Mouse (Mus musculus) T-cell, adult 2 months (primary cell): ENCODE data around the gene Tmem123.

ENCODE experiments used
- DNase-seq: peaks from one replicate; pipeline ENCODE4 v3.0.0; 2022; ENCODE audit warnings: low spot score

The Tmem123 gene

DNA sequence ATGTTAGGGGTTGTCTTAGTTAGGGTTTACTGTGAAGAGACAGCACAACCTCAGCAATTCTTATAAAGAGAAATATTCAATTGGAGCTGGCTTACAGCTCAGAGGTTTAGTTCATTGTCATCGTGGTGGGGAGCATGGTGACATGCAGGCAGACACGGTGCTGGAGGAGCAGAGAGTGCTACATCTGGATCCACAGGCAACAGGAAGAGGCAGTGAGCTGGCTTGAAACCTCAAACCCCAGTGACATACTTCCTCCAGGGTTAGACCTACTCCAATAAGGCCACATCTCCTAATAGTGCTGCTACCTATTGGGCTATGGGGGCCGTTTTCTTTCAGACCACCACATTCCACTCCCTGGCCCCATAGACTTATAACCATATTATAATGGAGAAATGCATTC, 12.1 kb downstream of the Tmem123 start:
- DNase-seq: peak; percentile 67

DNA sequence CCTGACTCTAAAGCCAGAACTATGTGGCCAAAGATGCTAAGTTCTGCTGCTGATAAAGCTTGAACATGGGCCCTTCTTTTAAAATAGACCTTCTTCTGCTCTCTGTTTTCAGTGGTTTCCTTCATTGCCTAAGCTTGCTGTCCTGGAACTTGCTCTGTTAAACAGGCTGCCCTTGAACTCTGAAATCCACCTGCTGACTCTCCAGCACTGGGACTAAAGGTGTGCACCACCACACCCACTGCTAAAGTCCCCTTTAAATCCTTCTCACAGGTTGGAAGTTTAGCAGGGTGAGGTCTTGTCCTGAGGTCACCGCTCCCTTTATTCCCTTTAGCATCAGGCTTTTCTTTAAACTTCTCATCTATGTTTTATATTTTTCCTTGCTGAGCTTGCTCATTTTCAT, 13.1 kb downstream of the Tmem123 start:
- DNase-seq: no peak

DNA sequence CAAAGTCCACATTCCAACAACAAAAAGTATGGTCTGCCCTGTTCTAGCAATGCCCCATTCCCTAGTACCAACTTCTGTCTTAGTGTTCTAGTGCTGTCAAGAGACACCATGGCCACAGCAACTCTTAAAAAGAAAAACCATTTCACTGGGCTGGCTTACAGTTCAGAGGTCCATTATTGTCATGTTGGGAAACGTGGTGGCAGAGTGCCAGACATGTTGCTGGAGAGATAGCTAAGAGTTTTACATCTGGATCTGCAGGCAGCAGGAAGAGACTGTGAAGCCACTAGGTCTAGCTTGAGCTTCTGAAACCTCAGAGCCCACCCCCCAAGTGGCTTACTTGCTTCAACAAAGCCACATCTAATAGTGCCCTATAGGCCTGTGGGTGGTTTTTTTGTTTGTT, 13.8 kb downstream of the Tmem123 start:
- no peak for DNase-seq

DNA sequence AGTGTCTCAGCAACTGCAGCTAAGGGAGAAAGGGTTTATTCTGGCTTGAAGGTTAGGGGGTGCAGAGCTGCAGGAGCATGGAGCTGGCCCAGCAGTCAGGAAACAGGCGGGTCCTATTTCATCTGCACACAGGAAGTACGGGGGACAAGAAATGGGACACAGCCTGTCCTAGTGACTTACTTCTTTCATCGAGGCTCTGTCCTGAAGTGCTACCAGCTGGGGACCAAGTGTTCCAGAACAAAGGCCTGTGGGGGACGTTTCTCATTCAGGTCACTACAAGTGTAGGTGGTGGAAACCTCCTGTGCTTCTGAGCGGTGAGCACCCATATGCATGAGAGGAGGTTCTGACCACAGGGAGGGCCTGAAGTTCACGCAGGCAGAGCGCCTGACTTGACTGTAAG, 14.9 kb downstream of the Tmem123 start:
- peak; percentile 33 for DNase-seq

DNA sequence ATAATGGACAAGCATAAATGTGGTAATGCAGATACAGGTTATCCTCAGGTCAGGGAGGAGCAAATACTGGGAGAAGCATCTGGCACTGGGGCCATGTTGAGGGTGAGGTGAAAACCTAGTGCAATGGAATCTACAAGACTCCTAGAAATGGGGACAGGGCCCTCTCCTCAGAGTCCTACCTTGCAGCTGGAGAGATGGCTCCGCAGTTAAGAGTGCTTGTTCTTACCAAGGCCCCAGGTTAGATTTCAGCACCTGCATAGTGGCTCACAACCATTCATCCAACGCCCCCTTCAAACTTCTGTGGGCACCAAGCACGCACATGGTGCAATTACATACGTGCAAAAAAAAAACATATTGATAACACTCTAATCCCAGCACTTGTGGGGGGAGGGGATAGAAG, 15.9 kb downstream of the Tmem123 start:
- no peak for DNase-seq

DNA sequence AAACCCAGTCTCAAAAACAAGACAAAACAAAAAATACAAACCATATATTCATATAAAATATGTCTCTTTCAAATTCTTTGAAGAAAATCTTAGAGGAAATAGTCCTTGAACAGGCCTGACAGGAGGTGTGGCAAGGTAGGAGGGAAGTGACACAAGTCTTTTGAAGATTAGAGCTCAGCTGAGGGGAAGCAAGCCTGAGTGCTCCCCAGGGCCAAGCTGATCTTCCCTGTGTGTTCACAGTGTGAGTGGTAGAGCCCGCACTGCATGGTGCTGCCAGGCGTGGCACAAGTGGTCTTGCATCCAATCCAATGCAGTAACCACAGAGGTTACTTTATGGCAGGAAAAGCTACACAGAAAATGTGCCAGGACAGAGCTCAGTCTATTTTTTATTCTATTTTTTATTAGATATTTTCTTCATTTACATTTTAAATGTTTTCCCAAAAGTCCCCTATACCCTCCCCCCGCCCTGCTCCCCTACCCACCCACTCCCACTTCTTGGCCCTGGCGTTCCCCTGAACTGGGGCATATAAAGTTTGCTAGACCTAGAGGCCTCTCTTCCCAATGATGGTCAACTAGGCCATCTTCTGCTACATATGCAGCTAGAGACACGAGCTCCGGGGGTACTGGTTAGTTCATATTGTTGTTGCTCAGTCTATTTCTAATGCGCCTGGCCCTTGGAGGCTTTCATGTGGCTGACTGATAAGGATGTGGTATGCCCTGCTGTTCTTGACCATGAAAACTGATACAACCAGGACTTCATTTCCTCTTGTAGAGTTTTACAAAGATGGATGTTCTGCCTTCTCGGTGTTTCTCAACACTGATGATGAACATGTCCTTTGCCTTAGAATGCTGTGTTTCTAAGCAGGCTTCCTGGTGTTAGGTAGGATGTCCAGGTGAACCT, 16.7 kb downstream of the Tmem123 start:
- DNase-seq: peak; percentile 78

DNA sequence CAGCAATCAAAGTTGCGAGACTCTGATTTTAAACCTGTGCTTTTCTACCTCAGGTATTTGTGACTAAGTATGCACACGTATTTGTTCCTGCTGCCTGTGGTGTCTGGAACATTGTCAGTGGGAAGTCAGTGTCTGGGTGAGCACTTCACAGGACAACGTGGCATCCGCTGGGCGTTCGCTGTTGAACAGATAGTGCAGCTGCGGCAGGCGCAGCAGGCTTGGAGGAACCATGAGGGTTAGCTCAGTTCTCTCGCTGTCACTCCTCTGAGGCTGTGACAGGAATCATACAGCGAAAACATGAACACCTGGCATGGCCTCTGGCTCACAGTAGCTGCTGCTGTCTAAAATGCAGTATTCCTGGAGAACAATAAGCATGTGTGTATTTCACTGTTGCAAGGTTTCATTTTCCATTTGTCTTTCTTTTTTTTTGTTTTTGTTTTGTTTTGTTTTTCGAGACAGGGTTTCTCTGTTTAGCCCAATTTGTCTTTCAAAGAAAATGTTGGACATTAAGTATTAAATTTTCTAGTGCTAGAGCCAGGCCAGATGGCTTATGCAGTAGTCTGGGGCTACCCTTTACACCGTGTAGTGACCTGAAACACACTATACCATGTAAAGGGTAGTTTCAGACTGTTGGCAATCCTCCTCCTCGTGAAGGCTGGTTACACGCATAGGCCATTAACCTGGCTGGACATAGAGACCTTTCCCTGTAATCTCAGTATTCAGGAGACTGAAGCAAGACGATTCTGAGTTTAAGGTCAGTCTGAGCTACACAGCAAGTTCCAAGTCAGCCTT, 20.2 kb downstream of the Tmem123 start:
- DNase-seq: peak; percentile 57

DNA sequence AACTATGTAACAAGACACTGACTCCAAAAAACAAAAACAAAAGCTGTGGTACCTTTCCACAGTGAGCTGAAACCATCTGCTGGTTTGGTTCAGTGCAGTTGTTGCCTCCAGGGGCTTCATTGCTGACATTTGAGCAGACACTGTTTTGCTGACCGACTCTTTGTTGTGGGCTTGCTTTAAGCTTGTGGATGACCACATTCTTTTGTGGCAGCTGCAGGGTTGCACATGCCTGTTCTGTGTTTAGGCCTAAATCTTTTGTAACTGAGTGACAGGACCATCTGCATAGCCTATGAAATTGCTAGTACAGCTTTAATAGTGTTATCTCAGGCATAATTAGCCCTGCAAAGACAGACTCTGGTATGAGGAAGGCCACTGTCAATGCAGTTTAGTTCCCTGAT, 20.8 kb downstream of the Tmem123 start:
- DNase-seq: no peak

DNA sequence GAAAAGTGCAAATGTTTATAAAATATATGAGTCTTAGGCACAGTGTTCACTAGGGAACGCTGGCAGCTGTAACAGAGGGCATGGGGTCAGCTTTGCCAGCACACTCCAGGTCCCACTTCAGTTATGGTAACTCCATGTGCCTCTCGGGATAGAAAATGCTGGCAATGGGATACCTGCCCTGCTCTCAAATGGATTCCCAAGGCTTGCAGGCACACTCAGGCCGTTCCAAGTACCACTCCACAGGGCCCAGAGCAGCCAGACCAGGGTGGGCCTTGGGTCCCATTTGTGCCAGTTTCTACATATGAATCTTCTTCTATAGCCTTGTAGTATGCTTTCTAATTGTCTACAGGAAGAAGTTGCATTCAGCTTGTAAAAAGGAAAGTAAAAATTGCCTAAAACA, 21.6 kb downstream of the Tmem123 start:
- no peak for DNase-seq

DNA sequence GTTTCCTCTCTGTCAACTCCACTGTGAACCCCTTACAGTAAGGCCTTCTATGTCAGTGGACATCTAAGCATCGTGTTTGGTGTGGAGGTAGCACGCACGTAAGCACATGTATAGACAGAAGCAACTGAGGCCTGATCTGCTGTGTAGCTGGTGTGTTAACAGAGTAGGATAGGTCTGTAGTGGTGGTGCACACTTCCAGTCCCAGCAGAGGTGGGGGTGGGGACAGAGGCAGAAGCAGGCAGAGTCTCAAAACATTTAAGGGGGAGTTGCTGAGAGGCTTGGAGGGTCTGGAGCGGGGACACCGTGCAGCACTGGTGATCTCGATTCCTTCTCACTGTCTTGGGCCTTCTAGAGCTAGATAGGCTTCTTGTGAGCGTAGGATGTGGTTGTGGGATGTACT, 22.2 kb downstream of the Tmem123 start:
- DNase-seq: no peak

DNA sequence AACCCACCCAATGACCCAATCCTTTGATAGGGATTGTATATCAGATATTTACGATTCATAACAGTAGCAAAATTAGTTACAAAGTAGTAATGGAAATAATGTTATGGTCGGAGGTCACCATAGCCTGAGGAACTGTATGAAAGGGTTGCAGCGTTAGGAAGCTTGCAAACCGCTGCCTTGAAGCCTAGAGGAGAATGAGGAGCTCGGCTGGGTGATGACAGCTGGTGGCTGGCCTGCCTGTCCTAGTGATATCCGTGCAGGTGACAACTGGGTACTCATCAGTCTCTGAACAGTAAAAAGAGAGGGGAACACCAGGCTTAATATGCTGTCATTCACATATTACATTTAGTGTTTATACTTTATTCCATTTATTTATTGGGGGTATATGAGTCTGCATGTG, 24.6 kb downstream of the Tmem123 start:
- no peak for DNase-seq

DNA sequence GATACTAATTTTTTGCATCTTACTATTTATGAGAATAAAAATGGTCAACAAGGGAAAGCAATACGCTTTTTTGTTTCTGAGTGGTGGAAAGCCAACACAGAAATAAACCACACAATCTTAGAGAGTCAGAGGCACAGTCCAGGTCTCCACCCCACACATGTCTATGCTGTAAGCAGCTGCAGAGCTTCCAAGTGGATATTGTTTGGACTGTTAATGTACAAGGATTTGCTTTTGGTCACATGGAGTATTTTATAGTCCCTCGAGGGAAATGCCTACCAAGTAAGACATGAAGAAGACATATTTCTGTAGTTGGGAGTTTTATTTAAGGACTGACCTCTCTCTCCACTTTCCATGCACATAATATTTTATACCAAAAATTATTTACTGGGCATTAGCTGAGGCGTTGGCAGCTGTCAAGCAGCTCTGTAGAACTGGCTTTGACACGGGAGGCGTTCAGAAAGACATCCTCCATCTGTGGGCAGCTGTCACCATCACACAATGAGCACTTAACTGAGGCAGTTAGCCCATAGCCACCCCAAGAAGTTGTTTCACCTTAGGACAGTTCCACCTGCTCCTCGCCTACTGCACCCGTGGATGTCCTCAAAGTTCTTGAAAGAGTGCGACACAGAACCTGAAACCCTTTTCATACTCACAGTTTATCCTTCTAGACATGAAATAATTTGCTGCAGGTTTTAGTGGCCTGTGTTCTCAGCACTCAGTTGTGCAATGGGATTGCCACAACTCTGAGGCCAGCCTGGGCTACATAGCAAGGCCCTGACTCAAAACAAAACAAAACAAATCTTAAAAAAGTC, 26.1 kb downstream of the Tmem123 start:
- no peak for DNase-seq

DNA sequence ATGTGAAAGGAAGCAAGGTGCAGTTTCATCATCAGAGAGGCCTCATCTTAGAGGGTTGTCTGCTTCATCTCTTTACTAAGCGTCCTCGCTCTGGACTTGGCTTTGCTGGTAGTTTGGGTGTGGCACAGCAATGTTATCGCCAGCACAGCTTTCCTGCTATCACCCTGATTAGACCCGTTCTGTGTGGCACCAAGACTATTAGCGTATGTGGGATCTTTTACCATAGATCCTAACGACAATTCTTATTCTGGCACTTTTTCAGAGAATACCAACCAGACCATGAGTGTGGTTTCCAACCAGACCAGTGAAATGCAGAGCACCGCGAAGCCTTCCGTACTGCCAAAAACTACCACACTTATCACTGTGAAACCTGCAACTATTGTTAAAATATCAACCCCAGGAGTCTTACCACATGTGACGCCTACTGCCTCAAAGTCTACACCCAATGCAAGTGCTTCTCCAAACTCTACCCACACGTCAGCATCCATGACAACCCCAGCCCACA, 26.8 kb downstream of the Tmem123 start:
- DNase-seq: no peak

DNA sequence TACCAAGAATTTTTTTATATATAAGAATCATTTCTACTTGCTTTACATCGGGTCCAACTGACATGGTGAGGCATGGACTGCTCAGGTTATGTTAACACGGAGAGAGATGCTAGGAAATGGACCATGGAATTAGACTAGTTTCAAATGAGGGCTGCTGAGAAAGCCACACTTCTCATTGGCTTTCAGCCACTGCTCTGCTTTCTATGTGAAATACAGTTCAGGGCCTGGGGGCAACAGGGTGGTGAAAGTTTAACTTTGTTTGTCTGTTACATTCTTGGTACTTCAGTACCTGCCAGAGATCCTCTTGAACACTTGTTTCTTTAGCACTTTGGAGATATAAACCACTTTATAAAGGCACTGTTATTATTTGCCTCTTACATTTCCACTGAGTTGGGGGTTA, 29.7 kb downstream of the Tmem123 start:
- DNase-seq: no peak

DNA sequence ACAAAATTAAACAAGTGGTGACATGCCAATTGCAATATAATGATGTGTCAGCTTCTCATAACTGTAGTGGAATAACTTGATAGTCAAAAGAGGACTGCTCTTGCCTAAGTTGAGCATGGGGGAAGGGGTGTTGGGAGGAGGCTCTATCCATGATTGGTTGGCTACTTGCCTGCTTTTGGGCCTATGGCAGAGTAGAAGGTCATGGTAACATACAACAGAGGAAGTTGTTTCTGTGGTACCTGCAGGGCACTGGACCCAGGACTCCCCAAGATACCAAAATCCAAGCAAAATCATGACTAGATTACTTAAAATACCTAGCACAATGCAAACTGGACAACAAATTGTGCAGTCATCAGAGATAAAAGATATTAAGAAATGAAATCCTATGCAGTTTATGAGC, 31.7 kb downstream of the Tmem123 start:
- no peak for DNase-seq

DNA sequence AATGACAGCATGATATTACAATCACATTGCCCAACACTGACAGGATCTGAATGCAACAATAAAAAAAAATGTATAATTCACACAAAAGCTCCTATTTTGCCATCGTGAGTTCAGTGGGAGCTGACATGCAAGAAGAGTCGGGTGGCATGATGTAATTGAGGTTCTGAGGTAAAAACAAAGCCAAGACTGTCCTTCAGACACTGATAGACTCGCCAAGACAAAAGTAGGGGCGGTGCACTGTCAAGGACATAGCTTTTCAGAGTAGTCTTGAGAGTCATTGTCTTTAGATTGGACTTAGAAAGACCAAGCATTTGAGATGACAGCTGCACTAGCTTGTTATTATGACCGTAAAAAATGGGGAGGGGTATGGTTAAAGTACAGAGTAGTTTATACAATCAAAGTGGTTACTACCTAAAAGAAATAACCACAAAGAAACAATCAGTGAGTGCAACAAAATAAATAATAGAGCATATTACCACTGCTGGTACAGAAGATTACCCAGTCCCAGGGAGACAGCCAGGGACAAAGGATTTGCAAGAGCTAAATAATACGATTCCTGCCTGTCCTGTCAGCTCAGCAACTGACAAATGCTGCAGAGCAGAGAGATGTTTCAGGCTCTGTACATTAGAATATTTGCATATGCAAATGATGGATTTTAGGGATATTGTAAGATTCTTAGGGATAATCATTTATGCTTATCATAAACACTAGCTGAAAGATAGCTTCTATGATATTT, 32.5 kb downstream of the Tmem123 start:
- no peak for DNase-seq

DNA sequence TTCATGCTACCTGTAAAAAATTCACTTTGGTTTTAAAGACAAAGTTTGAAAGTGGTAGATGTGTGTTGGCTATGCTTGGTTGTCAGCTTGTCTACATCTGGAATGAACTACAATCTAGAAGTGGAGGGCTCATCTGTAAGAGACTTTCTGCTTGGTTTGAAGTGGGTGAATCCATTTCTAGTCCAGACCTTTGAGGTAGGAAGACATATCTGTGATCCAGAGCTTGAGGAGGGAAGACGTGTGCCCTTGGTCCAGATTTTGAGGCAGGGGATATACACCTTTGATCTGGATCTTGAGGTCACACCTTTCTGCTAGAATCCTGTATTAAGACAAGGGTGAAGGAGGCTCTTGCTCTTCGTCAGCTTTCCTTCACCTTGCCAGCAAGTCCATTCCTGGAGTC, 33.7 kb downstream of the Tmem123 start:
- no peak for DNase-seq

DNA sequence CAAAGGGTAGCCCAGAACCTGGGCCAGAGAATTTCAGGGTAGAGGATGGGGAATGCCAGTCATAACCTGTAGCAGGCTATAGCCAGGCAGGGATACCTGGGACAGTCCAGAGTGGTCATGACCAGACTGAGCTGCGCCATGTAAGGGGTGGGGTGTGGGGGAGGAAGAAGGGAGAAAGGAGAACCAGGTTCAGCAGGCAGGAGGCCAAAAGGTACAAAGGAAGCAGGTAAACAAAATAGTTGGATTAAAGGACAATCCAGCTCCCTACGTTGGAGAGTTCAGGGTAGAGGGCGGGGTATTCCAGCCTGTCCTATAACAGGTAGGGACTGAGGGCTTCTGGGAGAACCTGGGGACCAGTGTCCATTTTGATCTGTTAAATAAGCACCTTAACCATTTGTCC, 34.7 kb downstream of the Tmem123 start:
- no peak for DNase-seq

DNA sequence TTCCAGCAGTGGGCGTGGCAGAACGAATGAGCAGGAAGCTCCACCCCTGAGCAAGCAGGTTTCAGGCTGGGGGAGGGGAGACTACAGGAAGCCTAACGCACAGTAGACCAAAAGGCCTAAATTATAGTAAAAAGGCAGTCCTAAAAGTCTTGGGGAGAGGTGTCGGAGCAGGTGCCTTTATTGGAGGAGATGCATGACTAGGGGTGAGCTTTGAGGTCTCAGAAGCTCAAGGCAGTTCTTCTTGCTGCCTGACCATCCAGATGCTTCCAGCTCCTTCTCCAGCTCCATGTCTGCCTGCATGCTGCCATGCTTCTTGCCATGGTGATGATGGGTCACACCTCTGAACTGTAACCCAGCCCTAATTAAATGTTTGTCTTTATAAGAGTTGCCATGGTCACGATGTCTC, 41.3 kb downstream of the Tmem123 start:
- no peak for DNase-seq

DNA sequence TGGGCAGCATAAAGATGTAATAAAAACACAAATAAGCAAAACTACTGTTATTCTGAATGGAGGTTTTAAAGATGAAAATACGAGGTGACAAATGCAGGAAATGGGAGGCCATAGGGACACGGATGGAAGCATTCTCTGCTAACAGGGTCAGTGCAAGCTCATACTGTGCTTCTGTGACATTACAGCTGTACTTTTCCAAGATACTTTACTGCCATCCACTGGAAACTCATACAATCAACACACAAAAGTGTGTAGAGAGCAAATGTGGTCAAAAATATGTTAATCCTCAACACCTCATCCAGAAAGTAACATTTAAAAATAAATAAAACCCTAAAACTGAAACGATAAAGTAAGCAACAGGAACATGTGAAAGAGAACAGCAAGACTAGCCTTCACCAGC, 58.9 kb downstream of the Tmem123 start:
- no peak for DNase-seq

DNA sequence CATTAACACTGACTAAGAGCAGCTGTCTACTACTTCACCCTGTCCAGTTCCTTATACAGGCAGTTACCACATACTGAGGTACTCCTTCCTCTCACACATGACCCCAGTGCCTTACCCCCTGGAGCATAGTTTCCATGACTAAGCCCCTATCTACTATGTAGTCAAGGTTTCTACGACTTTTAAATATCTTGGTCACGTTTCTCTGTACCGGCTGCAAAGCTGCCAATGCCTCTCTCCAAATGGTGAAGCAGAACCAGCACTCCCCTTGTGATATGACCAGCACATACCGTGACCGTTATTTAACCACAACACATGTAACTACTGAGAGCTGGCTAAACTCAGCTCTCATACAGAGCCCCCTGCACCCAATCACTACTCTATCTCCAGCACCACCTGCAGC, 61.1 kb downstream of the Tmem123 start:
- no peak for DNase-seq

DNA sequence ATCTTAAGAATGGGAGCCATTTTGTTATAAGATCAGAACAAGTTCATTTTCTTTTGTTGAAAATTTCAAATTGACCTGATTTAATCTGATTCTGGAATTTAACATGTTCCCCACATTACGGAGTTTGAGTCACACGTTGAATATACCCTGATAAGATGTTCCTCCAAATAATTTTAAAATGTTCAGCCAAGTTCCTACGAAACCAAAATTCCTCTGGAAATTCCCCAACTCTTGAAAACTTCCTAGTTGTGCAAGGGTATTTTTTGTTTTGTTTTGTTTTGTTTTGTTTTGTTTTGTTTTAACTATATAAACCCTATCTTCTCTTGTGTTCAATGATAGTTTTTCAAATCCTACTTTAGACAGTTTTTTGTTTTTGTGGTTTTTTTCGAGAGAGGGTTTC, 64.9 kb downstream of the Tmem123 start:
- no peak for DNase-seq
